Mouse (Mus musculus) cerebral cortex, adult 2 months (tissue): ENCODE measurements around the gene Traf5.

Experiments used
- WGBS: fragments of 180-500 bp; shearing (Covaris S2); methylation state at CpG from one replicate; pipeline ENCODE4 v1.1.7; 2018; 5-methylcytosine and 5-hydroxymethylcytosine counted together

Gene Traf5

GRCm38 (mm10) chr1:192091806-192092772, at the start of gene Traf5:
TSS of gene Traf5 (minus strand) at chr1:192092559.
- WGBS = 1% methylated on average over 63 of the region's 63 CpGs

- WGBS = 79% methylated on average over 2 of the region's 2 CpGs
These were observed 48.0 kb upstream of the Traf5 start for GRCm38 (mm10) chr1:192140313-192140712.

- WGBS = under 1% methylated on average over 69 of the region's 88 CpGs
These were observed 45.9 kb upstream of the Traf5 start, which contains the start of gene Rcor3 for GRCm38 (mm10) chr1:192137926-192138910. TSS of gene Rcor3 (minus strand) at chr1:192138062.

- under 1% methylated on average over 33 of the region's 61 CpGs for WGBS
These were observed 45.0 kb upstream of the Traf5 start for GRCm38 (mm10) chr1:192137291-192137925.

GRCm38 (mm10) chr1:192136561-192137290, 44.4 kb upstream of the Traf5 start:
- under 1% methylated on average over 55 of the region's 55 CpGs for WGBS

- WGBS = 87% methylated on average over 1 of the region's 1 CpGs
These were observed 37.8 kb upstream of the Traf5 start for GRCm38 (mm10) chr1:192130202-192130601.

GRCm38 (mm10) chr1:192128343-192128742, 36.0 kb upstream of the Traf5 start:
- WGBS = 92% methylated on average over 8 of the region's 8 CpGs

- 85% methylated on average over 6 of the region's 6 CpGs for WGBS
These were observed 33.4 kb upstream of the Traf5 start for GRCm38 (mm10) chr1:192125761-192126160.

GRCm38 (mm10) chr1:192116262-192116661, 23.9 kb upstream of the Traf5 start:
- WGBS = 76% methylated on average over 6 of the region's 6 CpGs

GRCm38 (mm10) chr1:192115378-192115777, 23.0 kb upstream of the Traf5 start:
- 87% methylated on average over 1 of the region's 1 CpGs for WGBS

GRCm38 (mm10) chr1:192109169-192109568, 16.8 kb upstream of the Traf5 start:
- 49% methylated on average over 6 of the region's 6 CpGs for WGBS

GRCm38 (mm10) chr1:192107352-192107751, 15.0 kb upstream of the Traf5 start:
- 8% methylated on average over 2 of the region's 2 CpGs for WGBS

GRCm38 (mm10) chr1:192105902-192106389, 13.6 kb upstream of the Traf5 start:
- WGBS = 88% methylated on average over 4 of the region's 4 CpGs

GRCm38 (mm10) chr1:192104021-192104420, 11.7 kb upstream of the Traf5 start:
- WGBS = 96% methylated on average over 9 of the region's 9 CpGs

- 64% methylated on average over 6 of the region's 6 CpGs for WGBS
These were observed 10.8 kb upstream of the Traf5 start for GRCm38 (mm10) chr1:192103176-192103575.

GRCm38 (mm10) chr1:192101359-192101758, 9.0 kb upstream of the Traf5 start:
- 35% methylated on average over 8 of the region's 8 CpGs for WGBS

- WGBS = 71% methylated on average over 11 of the region's 11 CpGs
These were observed 8.4 kb upstream of the Traf5 start for GRCm38 (mm10) chr1:192100742-192101141.

GRCm38 (mm10) chr1:192095626-192096025, 3.3 kb upstream of the Traf5 start:
- 90% methylated on average over 5 of the region's 5 CpGs for WGBS

- WGBS = 62% methylated on average over 13 of the region's 13 CpGs
These were observed 2.3 kb upstream of the Traf5 start for GRCm38 (mm10) chr1:192094451-192095170.
